Mouse (Mus musculus) heart, postnatal 36 days (tissue): ENCODE measurements around the gene Cacnb4. TPM values are rescaled to one million over a fixed set of nuclear protein-coding genes. Genes with fewer than 3 reads are reported as not detected.

Source experiments
- DNase-seq, 2 experiments: peaks; one replicate each; pipeline ENCODE4 v3.0.0; 2021 to 2022
- intact Hi-C: fragments of 180-260 bp; cut with DNase I; formaldehyde crosslinking; loops from one replicate; pipeline ENCODE4 v1.15.1; 2025
- total RNA-seq, 2 experiments: library from RNA; stranded (reverse); gene quantifications; 2 replicates each; pipeline ENCODE4 v1.2.3; 2021

The Cacnb4 gene
- total RNA-seq, 2 experiments from 2014 or later: 0.53 to 0.62 TPM

- intact Hi-C loops: loop anchor here (5.0 kb wide), 1 partner anchor 153 kb away; the partner anchor contains the start of gene Arl5a
- DNase-seq: no peak
These were observed 100.9 kb downstream of the Cacnb4 start for GRCm38 (mm10) chr2:52575637-52576175.

GRCm38 (mm10) chr2:52574929-52575328, 101.7 kb downstream of the Cacnb4 start:
- no peak for DNase-seq
- intact Hi-C loops: loop anchor here (5.0 kb wide), 1 partner anchor 153 kb away; the partner anchor contains the start of gene Arl5a

- intact Hi-C loops: no loop called here
- DNase-seq: no peak
These were observed 104.4 kb downstream of the Cacnb4 start for GRCm38 (mm10) chr2:52572221-52572620.

- DNase-seq: no peak
- intact Hi-C loops: no loop called here
These were observed 105.2 kb downstream of the Cacnb4 start for GRCm38 (mm10) chr2:52571339-52571968.

GRCm38 (mm10) chr2:52570781-52571180, 105.8 kb downstream of the Cacnb4 start:
- intact Hi-C loops: no loop called here
- no peak for DNase-seq

GRCm38 (mm10) chr2:52570171-52570570, 106.5 kb downstream of the Cacnb4 start:
- intact Hi-C loops: no loop called here

GRCm38 (mm10) chr2:52568131-52568530, 108.5 kb downstream of the Cacnb4 start:
- intact Hi-C loops: no loop called here
- no peak for DNase-seq

More at GRCm38 (mm10) chr2:52570171-52570570, 106.5 kb downstream of the Cacnb4 start:
- DNase-seq: no peak

GRCm38 (mm10) chr2:52567421-52567820, 109.2 kb downstream of the Cacnb4 start:
- DNase-seq: no peak
- intact Hi-C loops: no loop called here

- DNase-seq: no peak
- intact Hi-C loops: no loop called here
These were observed 113.4 kb downstream of the Cacnb4 start for GRCm38 (mm10) chr2:52563277-52563676.

- no peak for DNase-seq
- intact Hi-C loops: no loop called here
These were observed 114.3 kb downstream of the Cacnb4 start for GRCm38 (mm10) chr2:52562356-52562755.

GRCm38 (mm10) chr2:52561137-52561536, 115.5 kb downstream of the Cacnb4 start:
- intact Hi-C loops: no loop called here
- no peak for DNase-seq

- DNase-seq: no peak
- intact Hi-C loops: no loop called here
These were observed 116.4 kb downstream of the Cacnb4 start for GRCm38 (mm10) chr2:52560266-52560665.

GRCm38 (mm10) chr2:52558411-52558810, 118.2 kb downstream of the Cacnb4 start:
- intact Hi-C loops: no loop called here
- no peak for DNase-seq

GRCm38 (mm10) chr2:52557503-52558275, 118.9 kb downstream of the Cacnb4 start:
- no peak for DNase-seq
- intact Hi-C loops: no loop called here

- intact Hi-C loops: no loop called here
- DNase-seq: no peak
These were observed 119.7 kb downstream of the Cacnb4 start for GRCm38 (mm10) chr2:52556961-52557326.

- no peak for DNase-seq
- intact Hi-C loops: no loop called here
These were observed 120.2 kb downstream of the Cacnb4 start for GRCm38 (mm10) chr2:52556298-52556960.

GRCm38 (mm10) chr2:52548401-52548800, 128.2 kb downstream of the Cacnb4 start:
- no peak for DNase-seq
- intact Hi-C loops: no loop called here

- intact Hi-C loops: no loop called here
- no peak for DNase-seq
These were observed 129.3 kb downstream of the Cacnb4 start for GRCm38 (mm10) chr2:52547331-52547730.

GRCm38 (mm10) chr2:52544527-52544926, 132.1 kb downstream of the Cacnb4 start:
- intact Hi-C loops: no loop called here
- DNase-seq: no peak

- intact Hi-C loops: no loop called here
- no peak for DNase-seq
These were observed 135.6 kb downstream of the Cacnb4 start for GRCm38 (mm10) chr2:52541068-52541467.

GRCm38 (mm10) chr2:52539318-52539717, 137.3 kb downstream of the Cacnb4 start:
- intact Hi-C loops: no loop called here
- no peak for DNase-seq
